Mouse (Mus musculus) liver, embryonic 12.5 days (tissue): ENCODE data around the gene Ap3d1. TPM values are rescaled to one million over a fixed set of nuclear protein-coding genes. Genes with fewer than 3 reads are reported as not detected.

Experiments
- ATAC-seq: fragments of 200-750 bp; cut with Nextera tagmentation; 2 replicates; pipeline ENCODE4 v1.8.0; 2017; ENCODE audit warnings: moderate number of reproducible peaks, mild to moderate bottlenecking, moderate library complexity
- H3K27ac ChIP-seq: fragments of 300-500 bp; sonication (generic); 2 replicates; pipeline ENCODE4 v1.5.1; 2016; ENCODE audit warnings: mild to moderate bottlenecking
- H3K27me3 ChIP-seq: fragments of 300-500 bp; sonication (generic); replicated peaks from 2 replicates; pipeline ENCODE4 v1.6.1; 2016; ENCODE audit warnings: mild to moderate bottlenecking, moderate library complexity
- H3K36me3 ChIP-seq: fragments of 300-500 bp; sonication (generic); 2 replicates; pipeline ENCODE4 v1.6.1; 2016; ENCODE audit warnings: mild to moderate bottlenecking, moderate library complexity
- H3K4me1 ChIP-seq: fragments of 300-500 bp; sonication (generic); 2 replicates; pipeline ENCODE4 v1.6.1; 2016
- H3K4me2 ChIP-seq: fragments of 300-500 bp; sonication (generic); 2 replicates; pipeline ENCODE4 v1.6.1; 2016; ENCODE audit warnings: mild to moderate bottlenecking, moderate library complexity
- H3K4me3 ChIP-seq: fragments of 300-500 bp; sonication (generic); 2 replicates; pipeline ENCODE4 v1.5.1; 2016; ENCODE audit warnings: mild to moderate bottlenecking, moderate library complexity
- H3K9ac ChIP-seq: fragments of 300-500 bp; sonication (generic); 2 replicates; pipeline ENCODE4 v1.6.1; 2016; ENCODE audit warnings: mild to moderate bottlenecking, moderate library complexity
- H3K9me3 ChIP-seq: fragments of 300-500 bp; sonication (generic); replicated peaks from 2 replicates; pipeline ENCODE4 v1.6.1; 2016; ENCODE audit warnings: mild to moderate bottlenecking, moderate library complexity
- WGBS: fragments of 180-500 bp; shearing (Covaris S2); methylation state at CpG from one replicate; pipeline ENCODE4 v1.1.7; 2016; ENCODE audit not compliant: insufficient replicate concordance; 5-methylcytosine and 5-hydroxymethylcytosine counted together
- polyA plus RNA-seq: library from polyadenylated mRNA; unstranded; fragments of >200 nt; fragmentation: Nextera tagmentation; extraction: Ambion mirVana; gene quantifications from 2 replicates; pipeline ENCODE4 v1.2.1, GENCODE M21; 2016

Gene Ap3d1
- polyA plus RNA-seq, 1 experiment from 2014 or later = 38.2 TPM

- WGBS = 11% methylated on average over 4 of the region's 4 CpGs
Observed at GRCm38 (mm10) chr10:80700732-80701131, 41.3 kb downstream of the Ap3d1 start.

DNA sequence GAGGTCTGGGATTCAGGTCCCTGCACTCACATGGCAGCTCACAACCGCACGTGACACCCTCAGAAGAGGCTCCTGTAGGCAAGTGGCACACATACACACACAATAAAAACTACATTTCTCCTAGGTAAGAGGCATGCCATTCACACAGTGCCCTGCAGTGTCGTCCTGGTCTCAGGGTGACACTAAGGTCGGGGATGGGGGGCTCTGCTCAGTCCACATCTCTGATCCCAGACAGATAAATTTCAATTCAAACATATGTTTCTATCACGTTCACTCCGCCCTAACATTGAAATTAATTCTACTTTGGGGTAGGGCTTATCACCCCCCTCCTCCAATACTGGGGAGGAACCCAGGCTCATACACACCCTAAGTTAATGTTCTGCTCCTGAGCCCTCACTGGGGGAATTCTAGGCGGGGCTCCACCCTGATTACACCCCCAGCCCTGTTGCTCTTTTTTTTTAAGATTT, 42.0 kb downstream of the Ap3d1 start:
- 51% methylated on average over 7 of the region's 7 CpGs for WGBS
- Histone ChIP-seq H3K4me3 (peak overlapping the region; percentile 65), H3K36me3 (peaks cover 18% of the 10 kb centered on the region), H3K4me1 (peaks cover 87% of the 10 kb centered on the region), H3K27ac (peak overlapping the region; percentile 97), H3K4me2 (peak overlapping the region; percentile 96), H3K27me3 (no peaks in the 10 kb centered on the region), H3K9me3 (no peaks in the 10 kb centered on the region), H3K9ac (peak overlapping the region; percentile 77)
- ATAC-seq = no peak

More at GRCm38 (mm10) chr10:80700732-80701131, 41.3 kb downstream of the Ap3d1 start:
- no peaks in the 10 kb centered on the region for H3K27me3 ChIP-seq
- H3K4me3 ChIP-seq = peak overlapping the region; percentile 65
- peaks cover 25% of the 10 kb centered on the region for H3K36me3 ChIP-seq
- ATAC-seq = no peak
- H3K27ac ChIP-seq = peak overlapping the region; percentile 97
- no peaks in the 10 kb centered on the region for H3K9me3 ChIP-seq
- H3K4me1 ChIP-seq = peaks cover 87% of the 10 kb centered on the region
- peak overlapping the region; percentile 96 for H3K4me2 ChIP-seq
- H3K9ac ChIP-seq = peak overlapping the region; percentile 77

DNA sequence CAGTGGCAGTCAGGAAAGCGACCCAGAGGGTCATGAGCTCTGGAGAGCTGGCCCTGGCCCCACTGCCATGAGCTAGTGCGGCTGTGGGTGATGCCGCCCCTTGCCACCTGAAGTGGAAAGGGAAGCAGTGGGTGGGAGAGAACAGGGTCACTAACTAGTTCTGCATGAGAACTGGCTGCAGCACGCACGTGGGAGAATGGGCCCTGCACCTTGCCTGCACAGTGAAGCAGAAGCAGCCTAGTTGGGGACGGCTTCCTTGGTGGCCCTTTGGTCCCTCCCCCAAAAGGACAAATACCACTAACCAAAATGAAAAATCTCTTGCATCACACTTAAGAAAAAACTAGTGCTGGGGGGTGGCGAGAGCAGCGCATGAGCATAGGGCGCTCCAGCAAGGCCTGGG, 43.5 kb downstream of the Ap3d1 start:
- ATAC-seq = no peak
- Histone ChIP-seq H3K27me3 (no peaks in the 10 kb centered on the region), H3K36me3 (peaks cover 30% of the 10 kb centered on the region), H3K4me2 (peak overlapping the region; percentile 96), H3K4me1 (peaks cover 89% of the 10 kb centered on the region), H3K9me3 (no peaks in the 10 kb centered on the region), H3K4me3 (peak overlapping the region; percentile 44), H3K27ac (peak overlapping the region; percentile 97), H3K9ac (peak overlapping the region; percentile 69)
- WGBS = 62% methylated on average over 9 of the region's 9 CpGs

GRCm38 (mm10) chr10:80697812-80698211, 44.3 kb downstream of the Ap3d1 start:
- H3K9me3 ChIP-seq = no peaks in the 10 kb centered on the region
- 20% methylated on average over 9 of the region's 9 CpGs for WGBS
- H3K4me2 ChIP-seq = peak overlapping the region; percentile 96
- H3K27me3 ChIP-seq = no peaks in the 10 kb centered on the region
- peak overlapping the region; percentile 44 for H3K4me3 ChIP-seq
- peaks cover 89% of the 10 kb centered on the region for H3K4me1 ChIP-seq
- H3K9ac ChIP-seq = peak overlapping the region; percentile 69
- ATAC-seq = peak; percentile 74
- H3K36me3 ChIP-seq = peaks cover 34% of the 10 kb centered on the region
- peak overlapping the region; percentile 97 for H3K27ac ChIP-seq

DNA sequence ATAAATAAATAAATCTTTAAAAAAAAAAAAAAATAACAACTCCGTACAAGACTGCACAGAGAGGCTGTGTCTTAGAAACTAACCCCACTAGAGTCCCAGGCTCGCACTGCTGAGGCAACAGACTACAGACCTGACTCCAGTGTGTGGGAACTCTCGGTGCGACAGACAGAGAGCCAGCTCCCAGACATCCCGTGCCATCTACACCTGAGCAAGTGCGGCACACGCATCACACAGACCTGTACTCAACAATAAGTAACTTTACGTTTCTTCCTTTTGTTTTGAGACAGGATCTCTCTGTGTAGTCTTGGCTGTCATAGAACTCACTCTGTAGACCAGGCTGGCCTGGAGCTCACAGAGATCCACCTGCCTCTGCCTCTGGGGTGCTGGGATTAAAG, 44.7 kb downstream of the Ap3d1 start:
- H3K27me3 ChIP-seq = no peaks in the 10 kb centered on the region
- H3K4me2 ChIP-seq = peak overlapping the region; percentile 96
- WGBS = 63% methylated on average over 8 of the region's 8 CpGs
- ATAC-seq = no peak
- H3K4me3 ChIP-seq = peak overlapping the region; percentile 44
- H3K9me3 ChIP-seq = no peaks in the 10 kb centered on the region
- peaks cover 34% of the 10 kb centered on the region for H3K36me3 ChIP-seq
- H3K9ac ChIP-seq = peak overlapping the region; percentile 69
- peaks cover 91% of the 10 kb centered on the region for H3K4me1 ChIP-seq
- peak overlapping the region; percentile 97 for H3K27ac ChIP-seq

DNA sequence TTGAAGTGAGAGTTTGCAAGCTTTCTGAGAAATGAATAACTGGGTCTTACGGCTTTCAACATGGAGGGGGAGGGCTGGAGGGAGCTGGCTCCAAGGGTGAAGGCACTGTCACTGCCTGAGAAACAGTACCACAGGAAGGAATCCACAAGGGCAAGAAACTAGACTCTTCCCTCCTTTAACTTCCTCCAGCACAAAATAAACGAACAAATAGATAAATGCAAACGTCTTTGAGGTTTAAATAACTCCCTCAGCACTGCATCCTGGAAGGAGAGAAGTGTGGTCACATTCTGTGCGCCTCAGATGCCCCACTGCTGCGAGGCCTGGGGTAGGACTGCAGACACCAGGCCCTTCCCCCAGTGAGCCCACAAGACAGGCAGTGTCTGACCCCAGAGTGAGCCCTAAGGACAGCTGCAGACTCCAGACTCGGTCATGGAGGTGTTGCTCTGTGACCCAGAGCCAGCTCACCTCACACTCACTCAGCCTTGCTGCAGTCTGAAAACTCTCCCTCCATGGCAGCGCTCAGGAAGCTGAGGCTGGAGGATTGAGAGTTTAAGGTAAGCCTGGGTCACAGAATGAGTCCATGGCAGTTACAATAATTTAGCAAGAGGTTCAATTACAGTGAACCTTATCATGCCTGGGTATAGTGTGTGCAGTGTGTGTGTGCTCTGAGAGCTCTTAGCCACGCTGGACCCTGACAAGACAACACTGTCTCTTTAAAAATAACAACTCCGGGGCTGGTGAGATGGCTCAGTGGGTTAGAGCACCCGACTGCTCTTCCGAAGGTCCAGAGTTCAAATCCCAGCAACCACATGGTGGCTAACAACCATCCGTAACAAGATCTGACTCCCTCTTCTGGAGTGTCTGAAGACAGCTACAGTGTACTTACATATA, 45.3 kb downstream of the Ap3d1 start:
- Histone ChIP-seq H3K4me3 (no peak overlapping the region), H3K27ac (peak overlapping the region; percentile 97), H3K9ac (peak overlapping the region; percentile 44), H3K36me3 (peaks cover 39% of the 10 kb centered on the region), H3K9me3 (no peaks in the 10 kb centered on the region), H3K4me1 (peaks cover 98% of the 10 kb centered on the region), H3K4me2 (peak overlapping the region; percentile 96), H3K27me3 (no peaks in the 10 kb centered on the region)
- ATAC-seq = no peak
- 38% methylated on average over 12 of the region's 12 CpGs for WGBS

GRCm38 (mm10) chr10:80695801-80696501, 46.1 kb downstream of the Ap3d1 start:
- no peak for ATAC-seq
- Histone ChIP-seq H3K36me3 (peaks cover 47% of the 10 kb centered on the region), H3K4me3 (no peak overlapping the region), H3K9me3 (no peaks in the 10 kb centered on the region), H3K4me1 (peaks cover 97% of the 10 kb centered on the region), H3K9ac (peak overlapping the region; percentile 44), H3K27me3 (no peaks in the 10 kb centered on the region), H3K4me2 (peak overlapping the region; percentile 96), H3K27ac (peak overlapping the region; percentile 78)
- WGBS = 37% methylated on average over 10 of the region's 10 CpGs

DNA sequence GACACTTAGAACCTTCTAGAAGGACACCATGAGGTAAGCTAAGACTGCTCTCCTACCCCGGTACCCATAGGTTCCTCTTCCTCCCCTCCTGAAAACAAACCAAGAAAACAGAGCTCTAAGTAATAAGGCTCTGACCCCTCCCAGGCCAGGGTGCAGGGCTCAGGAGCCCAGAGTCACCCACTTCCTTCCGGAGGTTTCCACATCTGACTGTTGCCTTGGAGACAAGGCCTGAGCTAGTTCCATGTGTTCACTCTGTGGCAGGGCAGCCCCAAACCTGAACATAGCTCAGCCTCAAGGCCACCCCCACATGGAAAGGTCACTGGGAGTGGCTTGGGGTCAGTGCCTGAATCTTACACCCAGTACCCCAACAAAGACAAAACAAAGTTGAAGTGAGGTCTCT, 46.9 kb downstream of the Ap3d1 start:
- Histone ChIP-seq H3K4me2 (peak overlapping the region; percentile 96), H3K36me3 (peaks cover 55% of the 10 kb centered on the region), H3K9ac (peak overlapping the region; percentile 44), H3K27me3 (no peaks in the 10 kb centered on the region), H3K9me3 (no peaks in the 10 kb centered on the region), H3K4me1 (peaks cover 89% of the 10 kb centered on the region), H3K27ac (peak overlapping the region; percentile 78), H3K4me3 (no peak overlapping the region; the same call in 1 of the 2 replicates)
- peak; percentile 17 for ATAC-seq
- WGBS = 12% methylated on average over 2 of the region's 2 CpGs

- H3K36me3 ChIP-seq = peaks cover 58% of the 10 kb centered on the region
- H3K4me1 ChIP-seq = peaks cover 81% of the 10 kb centered on the region
- 81% methylated on average over 13 of the region's 13 CpGs for WGBS
- peak overlapping the region; percentile 44 for H3K9ac ChIP-seq
- no peak for ATAC-seq
- H3K27me3 ChIP-seq = no peaks in the 10 kb centered on the region
- H3K9me3 ChIP-seq = no peaks in the 10 kb centered on the region
- no peak overlapping the region; the same call in 1 of the 2 replicates for H3K4me3 ChIP-seq
- peak overlapping the region; percentile 78 for H3K27ac ChIP-seq
- peak overlapping the region; percentile 96 for H3K4me2 ChIP-seq
Observed at GRCm38 (mm10) chr10:80694159-80694938, 47.7 kb downstream of the Ap3d1 start.

DNA sequence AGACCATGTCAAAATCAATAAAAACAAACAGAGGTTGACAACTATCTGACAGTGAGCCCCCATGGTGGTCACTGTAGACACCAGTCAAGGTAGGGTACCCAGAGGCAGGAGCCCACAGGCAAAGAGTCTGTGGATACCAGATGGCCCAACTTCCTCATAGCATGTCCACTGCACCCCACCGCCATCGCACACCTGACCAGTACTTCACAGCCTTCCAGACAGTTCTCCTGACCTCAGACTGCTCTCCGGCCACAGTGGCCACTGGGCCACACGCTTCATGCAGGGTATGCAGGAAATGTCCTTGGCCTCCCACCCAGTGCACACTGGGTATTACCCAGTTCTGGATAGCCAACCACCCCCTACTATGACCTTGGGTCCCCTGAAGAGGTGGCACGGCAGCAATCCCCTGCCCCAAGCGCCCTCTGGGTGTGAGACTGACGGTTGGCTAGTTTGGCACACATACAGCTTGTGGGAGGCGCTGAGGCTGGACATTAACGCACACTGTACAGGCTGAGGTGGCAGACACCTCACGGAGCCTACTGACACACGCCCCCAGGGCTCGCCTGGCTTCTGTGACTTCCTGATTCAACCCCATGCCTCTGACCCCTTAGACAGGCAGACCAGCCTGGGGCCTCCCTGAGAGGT, 48.5 kb downstream of the Ap3d1 start:
- WGBS = 85% methylated on average over 12 of the region's 12 CpGs
- Histone ChIP-seq H3K4me2 (no peak overlapping the region), H3K27me3 (no peaks in the 10 kb centered on the region), H3K27ac (peak overlapping the region; percentile 78), H3K4me1 (peaks cover 73% of the 10 kb centered on the region), H3K4me3 (no peak overlapping the region), H3K36me3 (peaks cover 58% of the 10 kb centered on the region), H3K9ac (peak overlapping the region; percentile 44; the same call in 1 of the 2 replicates), H3K9me3 (no peaks in the 10 kb centered on the region)
- no peak for ATAC-seq
